Mouse (Mus musculus) liver, embryonic 14.5 days (tissue): Measurements from ENCODE around the gene Nsd1. TPM values are rescaled to one million over a fixed set of nuclear protein-coding genes. Genes with fewer than 3 reads are reported as not detected.

Experiments
- ATAC-seq: fragments of 200-750 bp; cut with Nextera tagmentation; 2 replicates; pipeline ENCODE4 v1.8.0; 2017; ENCODE audit warnings: moderate number of reproducible peaks, mild to moderate bottlenecking, moderate library complexity; ENCODE audit not compliant: insufficient read depth
- DNase-seq, 3 experiments: peaks; one replicate each; pipeline ENCODE4 v3.0.0-alpha.2; 2012 to 2013; ENCODE audit warnings: low read depth in 3 of 3, low spot score in 3 of 3
- H3K27ac ChIP-seq: fragments of 300-500 bp; sonication (generic); 2 replicates; pipeline ENCODE4 v1.5.1; 2014; ENCODE audit warnings: moderate library complexity, mild to moderate bottlenecking, control low read depth, inconsistent platforms
- H3K27me3 ChIP-seq: fragments of 300-500 bp; sonication (generic); 2 replicates; pipeline ENCODE4 v1.6.1; 2014; ENCODE audit warnings: mild to moderate bottlenecking, low read length, moderate library complexity; ENCODE audit not compliant: control insufficient read depth, insufficient read depth
- H3K36me3 ChIP-seq: fragments of 300-500 bp; sonication (generic); replicated peaks from 2 replicates; pipeline ENCODE4 v1.6.1; 2014; ENCODE audit warnings: low read depth; ENCODE audit not compliant: control insufficient read depth, insufficient read depth
- H3K4me1 ChIP-seq, 2 experiments: fragments of 200-500 bp in 1 of 2; fragments of 300-500 bp in 1 of 2; sonication (generic) in 1 of 2; replicated peaks; 2 replicates each; pipeline ENCODE4 v1.6.1; 2012 to 2014; ENCODE audit warnings: antibody characterized with exemption in 1 of 2, inconsistent platforms in 1 of 2, low read length in 1 of 2; ENCODE audit not compliant: control insufficient read depth in 2 of 2, insufficient read depth in 2 of 2
- H3K4me2 ChIP-seq: fragments of 300-500 bp; sonication (generic); 2 replicates; pipeline ENCODE4 v1.6.1; 2014; ENCODE audit warnings: low read depth, mild to moderate bottlenecking, control low read depth, moderate library complexity
- H3K4me3 ChIP-seq, 2 experiments: fragments of 200-500 bp in 1 of 2; fragments of 300-500 bp in 1 of 2; sonication (generic) in 1 of 2; 2 replicates each; pipeline ENCODE4 v1.5.1; 2012 to 2014; ENCODE audit warnings: low read depth in 2 of 2, low read length in 2 of 2, mild to moderate bottlenecking in 2 of 2, control low read depth in 1 of 2, inconsistent platforms in 1 of 2, moderate library complexity in 1 of 2; ENCODE audit not compliant: insufficient read depth in 1 of 2
- H3K9ac ChIP-seq: fragments of 300-500 bp; sonication (generic); replicated peaks from 2 replicates; pipeline ENCODE4 v1.6.1; 2014; ENCODE audit warnings: mild to moderate bottlenecking, control low read depth, moderate library complexity
- H3K9me3 ChIP-seq: fragments of 300-500 bp; sonication (generic); 2 replicates; pipeline ENCODE4 v1.6.1; 2016; ENCODE audit warnings: low read length, mixed read lengths; ENCODE audit not compliant: control insufficient read depth
- CTCF ChIP-seq: IDR thresholded peaks from 2 replicates; pipeline ENCODE4 v1.5.1; 2016; ENCODE audit warnings: antibody characterized with exemption, low read depth, control low read depth
- EP300 ChIP-seq: IDR thresholded peaks from 2 replicates; pipeline ENCODE4 v1.6.1; 2016; ENCODE audit warnings: antibody characterized with exemption, low read depth
- WGBS: fragments of 180-500 bp; shearing (Covaris S2); extraction: QIAGEN DNeasy Blood & Tissue Kit; methylation state at CpG from one replicate; pipeline ENCODE4 v1.1.7; 2014; ENCODE audit not compliant: insufficient replicate concordance; 5-methylcytosine and 5-hydroxymethylcytosine counted together
- polyA plus RNA-seq, 2 experiments: library from polyadenylated mRNA; depleted of rRNA in 1 of 2; stranded (reverse) in 1 of 2; unstranded in 1 of 2; fragments of >200 nt; fragmentation: Nextera tagmentation in 1 of 2; extraction: Ambion mirVana in 1 of 2; gene quantifications; 2 replicates each; pipeline versions ENCODE4 v1.2.1 to v1.2.3; 2012 to 2014

Gene Nsd1
- polyA plus RNA-seq, 2 experiments: 8.0 to 13.8 TPM

DNA sequence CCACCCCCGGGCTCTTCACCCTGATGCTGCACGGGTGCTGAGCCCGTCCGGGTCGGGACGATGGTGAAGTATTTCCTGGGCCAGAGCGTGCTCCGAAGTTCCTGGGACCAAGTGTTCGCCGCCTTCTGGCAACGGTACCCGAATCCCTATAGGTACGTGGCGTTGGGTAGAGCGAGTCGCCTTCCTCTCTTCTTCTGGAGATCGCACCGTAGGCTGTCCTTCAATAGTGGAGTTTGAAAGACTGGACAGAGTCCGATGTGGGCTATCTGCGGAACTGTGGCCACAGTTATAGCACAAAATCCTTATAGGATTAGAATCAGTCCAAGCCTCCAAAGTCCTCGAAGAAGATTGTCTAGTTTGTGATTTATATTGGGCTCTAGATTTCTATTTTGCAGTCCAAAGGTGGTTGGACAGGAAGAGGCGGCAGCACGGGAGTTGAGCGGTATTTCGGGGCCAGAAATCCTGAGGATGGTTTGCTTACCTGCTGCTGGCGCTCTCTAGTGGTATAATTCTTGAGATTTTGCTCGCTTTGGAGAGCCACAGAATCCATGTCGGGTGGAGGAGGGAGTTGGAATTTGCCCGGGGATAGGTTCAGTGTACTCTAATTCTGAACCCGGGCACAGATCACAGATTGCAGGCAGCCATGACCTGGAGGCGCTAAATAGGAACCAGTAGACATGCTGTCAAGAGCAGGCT, 112.7 kb downstream of the Nsd1 start:
- Histone ChIP-seq H3K4me3 (peak overlapping the region; percentile 70 to 95), H3K4me2 (peak overlapping the region; percentile 76), H3K27ac (peak overlapping the region; percentile 75), H3K36me3 (peaks cover 37% of the 10 kb centered on the region), H3K9me3 (no peaks in the 10 kb centered on the region), H3K4me1 (peaks cover 8 to 19% of the 10 kb centered on the region in 2 experiments), H3K27me3 (no peaks in the 10 kb centered on the region), H3K9ac (peak overlapping the region; percentile 79)
- peak; percentile 69 for TF ChIP-seq CTCF
- no peak for TF ChIP-seq EP300
- ATAC-seq: peak; percentile 27
- DNase-seq: peak in 2 of 3 experiments; percentile 42 to 56
- WGBS: under 1% methylated on average over 31 of the region's 31 CpGs

DNA sequence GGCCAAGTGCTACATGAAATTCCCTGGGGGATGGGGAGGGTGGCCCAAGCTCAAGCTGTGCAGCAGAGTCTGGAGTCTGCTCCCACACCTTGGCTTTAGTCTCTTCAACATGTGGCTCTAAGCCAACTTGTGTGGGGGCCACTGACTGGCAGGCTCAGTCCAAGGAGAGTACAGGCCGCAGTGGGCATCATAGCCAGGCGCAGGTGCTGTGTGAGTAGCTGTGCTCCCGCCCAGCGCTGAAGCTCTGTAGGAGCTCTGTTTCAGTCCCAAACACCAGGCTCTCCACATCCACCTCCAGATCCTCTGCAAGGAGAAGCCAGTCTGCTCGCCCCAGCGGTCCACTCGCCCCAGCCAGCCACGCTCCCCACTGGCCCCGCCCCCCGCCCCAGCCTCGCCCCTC, 116.0 kb downstream of the Nsd1 start:
- H3K27ac ChIP-seq: no peak overlapping the region
- no peak overlapping the region for H3K4me2 ChIP-seq
- peaks cover 10 to 30% of the 10 kb centered on the region in 2 experiments for H3K4me1 ChIP-seq
- 75% methylated on average over 11 of the region's 11 CpGs for WGBS
- peaks cover 43% of the 10 kb centered on the region for H3K36me3 ChIP-seq
- no peak overlapping the region for H3K9ac ChIP-seq
- no peak for ATAC-seq
- TF ChIP-seq CTCF: no peak
- no peak for DNase-seq
- H3K27me3 ChIP-seq: no peaks in the 10 kb centered on the region
- H3K9me3 ChIP-seq: no peaks in the 10 kb centered on the region
- no peak overlapping the region for H3K4me3 ChIP-seq

DNA sequence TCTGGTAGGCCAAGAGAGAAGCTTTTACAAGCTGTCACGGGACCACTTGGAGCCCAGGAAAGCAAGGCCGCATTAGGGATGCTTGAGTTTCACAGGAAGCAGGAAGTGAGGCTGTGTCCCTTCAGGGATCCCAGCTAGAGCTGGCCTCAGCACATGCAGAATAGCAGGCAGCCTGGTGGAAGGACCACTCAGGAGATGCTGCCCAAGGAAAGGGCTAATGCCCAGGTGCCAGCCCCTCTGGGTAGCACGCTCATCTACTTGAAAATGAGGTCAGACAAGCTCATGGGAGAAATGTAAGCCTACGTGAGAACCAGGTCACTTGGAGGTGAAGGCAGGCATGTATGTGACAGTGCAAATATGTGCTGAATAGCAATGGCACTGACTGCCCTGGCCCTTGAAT, 117.6 kb downstream of the Nsd1 start:
- H3K27ac ChIP-seq: no peak overlapping the region
- WGBS: 54% methylated on average over 4 of the region's 4 CpGs
- TF ChIP-seq EP300 (no peak), CTCF (no peak)
- peaks cover 43% of the 10 kb centered on the region for H3K36me3 ChIP-seq
- no peak overlapping the region for H3K9ac ChIP-seq
- H3K27me3 ChIP-seq: no peaks in the 10 kb centered on the region
- H3K4me1 ChIP-seq: peaks cover 9 to 32% of the 10 kb centered on the region in 2 experiments
- H3K9me3 ChIP-seq: no peaks in the 10 kb centered on the region
- peak overlapping the region; percentile 98 for H3K4me2 ChIP-seq
- H3K4me3 ChIP-seq: peak overlapping the region; percentile 2 to 97; a peak in 3 of 4 replicates
- ATAC-seq (no peak), DNase-seq (no peak)

DNA sequence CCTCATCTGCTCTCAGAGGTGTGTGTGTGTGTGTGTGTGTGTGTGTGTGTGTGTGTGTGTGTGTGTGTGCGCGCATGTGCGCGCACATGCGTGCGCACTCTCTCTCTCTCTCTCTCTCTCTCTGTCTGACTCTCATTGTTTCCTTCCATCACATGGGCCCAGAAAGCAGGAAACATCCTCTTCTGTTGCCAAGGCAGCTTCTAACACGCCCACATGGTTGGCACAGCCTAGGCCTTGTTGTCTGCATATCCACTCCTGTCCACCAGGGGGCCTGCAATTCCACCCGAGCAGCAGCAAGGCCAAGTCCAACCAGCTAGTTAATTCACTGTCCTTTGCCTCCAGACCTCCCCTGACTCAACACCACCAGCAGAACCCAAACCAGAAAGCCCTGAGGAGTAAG, 118.1 kb downstream of the Nsd1 start:
- ATAC-seq (no peak), DNase-seq (peak; percentile 70 to 76 (median 74))
- Histone ChIP-seq H3K4me2 (peak overlapping the region; percentile 98), H3K9me3 (no peaks in the 10 kb centered on the region), H3K4me3 (peak overlapping the region; percentile 78 to 97), H3K27me3 (no peaks in the 10 kb centered on the region), H3K36me3 (peaks cover 43% of the 10 kb centered on the region), H3K9ac (peak overlapping the region; percentile 91), H3K4me1 (peaks cover 9 to 31% of the 10 kb centered on the region in 2 experiments), H3K27ac (no peak overlapping the region)
- peak; percentile 99 for TF ChIP-seq CTCF
- no peak for TF ChIP-seq EP300
- WGBS: 48% methylated on average over 8 of the region's 8 CpGs

DNA sequence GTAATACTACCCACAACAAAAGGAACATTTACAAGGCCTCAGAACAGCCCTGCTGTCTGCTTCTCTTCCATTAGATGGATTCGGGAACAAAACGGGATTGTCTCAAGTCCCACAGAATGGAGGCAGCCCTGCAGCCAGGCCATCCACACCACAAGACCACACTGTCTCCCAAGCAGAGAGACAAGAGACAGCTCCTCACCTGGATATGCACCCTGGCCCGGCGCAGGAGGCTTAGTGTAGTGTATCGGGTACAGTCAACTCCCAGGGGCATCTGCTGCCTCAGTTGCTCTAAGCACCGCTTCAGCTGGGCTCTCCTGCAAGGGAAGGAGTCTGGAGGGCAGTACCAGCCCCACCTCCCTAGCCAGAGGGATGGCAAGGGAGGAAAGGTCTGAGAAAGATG, 118.6 kb downstream of the Nsd1 start:
- Histone ChIP-seq H3K9ac (peak overlapping the region; percentile 91), H3K4me2 (peak overlapping the region; percentile 98), H3K4me1 (peaks cover 9 to 26% of the 10 kb centered on the region in 2 experiments), H3K36me3 (peaks cover 43% of the 10 kb centered on the region), H3K27ac (peak overlapping the region; percentile 2; the same call in 1 of the 2 replicates), H3K4me3 (peak overlapping the region; percentile 78 to 97), H3K9me3 (no peaks in the 10 kb centered on the region), H3K27me3 (no peaks in the 10 kb centered on the region)
- DNase-seq (no peak), ATAC-seq (no peak)
- 71% methylated on average over 6 of the region's 6 CpGs for WGBS
- TF ChIP-seq CTCF (no peak), EP300 (no peak)
